Mouse (Mus musculus): ENCODE measurements around the gene Ccp110. TPM values are rescaled to one million over a fixed set of nuclear protein-coding genes. Genes with fewer than 3 reads are reported as not detected.
A peak's percentile ranks its signal among the peaks of the same experiment; 100 is the strongest.

Gene Ccp110
- polyA plus RNA-seq, 1 experiment from 2014 or later = 23.7 TPM

- DNase-seq (ENCODE audit: low spot score) (no peak), ATAC-seq (ENCODE audit: low FRiP score) (no peak)
- no peaks in the 10 kb centered on the region for H3K36me3 ChIP-seq (ENCODE audit: control insufficient read depth, insufficient read depth, low read length)
- H3K4me2 ChIP-seq (replicated peaks; ENCODE audit: low read depth, low read length) = no peak overlapping the region
- H3K27me3 ChIP-seq (ENCODE audit: control insufficient read depth, insufficient read depth, low read length) = no peaks in the 10 kb centered on the region
- no peak overlapping the region for H3K4me3 ChIP-seq (ENCODE audit: low read depth, low read length)
- no peaks in the 10 kb centered on the region for H3K9me3 ChIP-seq (ENCODE audit: control insufficient read depth, low read length)
- H3K9ac ChIP-seq (ENCODE audit: low read depth, low read length) = no peak overlapping the region
- no peaks in the 10 kb centered on the region for H3K4me1 ChIP-seq (replicated peaks; ENCODE audit: control insufficient read depth, insufficient read depth, low read length)
- H3K27ac ChIP-seq (ENCODE audit: low read depth, low read length) = no peak overlapping the region
- 93% methylated on average over 24 of the region's 24 CpGs for WGBS
Measured at GRCm38 (mm10) chr7:118756490-118757265, 44.3 kb downstream of the Ccp110 start.

GRCm38 (mm10) chr7:118758369-118758768, 46.0 kb downstream of the Ccp110 start:
- ATAC-seq (ENCODE audit: low FRiP score) (no peak), DNase-seq (ENCODE audit: low spot score) (no peak)
- 68% methylated on average over 4 of the region's 4 CpGs for WGBS
- H3K36me3 ChIP-seq (ENCODE audit: control insufficient read depth, insufficient read depth, low read length) = no peaks in the 10 kb centered on the region
- H3K27ac ChIP-seq (ENCODE audit: low read depth, low read length) = no peak overlapping the region
- no peaks in the 10 kb centered on the region for H3K4me1 ChIP-seq (replicated peaks; ENCODE audit: control insufficient read depth, insufficient read depth, low read length)
- no peak overlapping the region for H3K9ac ChIP-seq (ENCODE audit: low read depth, low read length)
- no peaks in the 10 kb centered on the region for H3K27me3 ChIP-seq (ENCODE audit: control insufficient read depth, insufficient read depth, low read length)
- no peak overlapping the region for H3K4me3 ChIP-seq (ENCODE audit: low read depth, low read length)
- H3K9me3 ChIP-seq (ENCODE audit: control insufficient read depth, low read length) = no peaks in the 10 kb centered on the region
- H3K4me2 ChIP-seq (replicated peaks; ENCODE audit: low read depth, low read length) = no peak overlapping the region

GRCm38 (mm10) chr7:118759372-118759771, 47.0 kb downstream of the Ccp110 start:
- ATAC-seq (ENCODE audit: low FRiP score) (no peak), DNase-seq (ENCODE audit: low spot score) (no peak)
- no peaks in the 10 kb centered on the region for H3K9me3 ChIP-seq (ENCODE audit: control insufficient read depth, low read length)
- 83% methylated on average over 5 of the region's 5 CpGs for WGBS
- no peak overlapping the region for H3K4me2 ChIP-seq (replicated peaks; ENCODE audit: low read depth, low read length)
- H3K4me1 ChIP-seq (replicated peaks; ENCODE audit: control insufficient read depth, insufficient read depth, low read length) = no peaks in the 10 kb centered on the region
- no peak overlapping the region for H3K27ac ChIP-seq (ENCODE audit: low read depth, low read length)
- no peak overlapping the region for H3K9ac ChIP-seq (ENCODE audit: low read depth, low read length)
- H3K4me3 ChIP-seq (ENCODE audit: low read depth, low read length) = no peak overlapping the region
- no peaks in the 10 kb centered on the region for H3K27me3 ChIP-seq (ENCODE audit: control insufficient read depth, insufficient read depth, low read length)
- H3K36me3 ChIP-seq (ENCODE audit: control insufficient read depth, insufficient read depth, low read length) = no peaks in the 10 kb centered on the region

GRCm38 (mm10) chr7:118763939-118764338, 51.6 kb downstream of the Ccp110 start:
- WGBS = 92% methylated on average over 11 of the region's 11 CpGs
- H3K4me3 ChIP-seq (ENCODE audit: low read depth, low read length) = no peak overlapping the region
- no peak overlapping the region for H3K4me2 ChIP-seq (replicated peaks; ENCODE audit: low read depth, low read length)
- H3K9me3 ChIP-seq (ENCODE audit: control insufficient read depth, low read length) = no peaks in the 10 kb centered on the region
- no peaks in the 10 kb centered on the region for H3K27me3 ChIP-seq (ENCODE audit: control insufficient read depth, insufficient read depth, low read length)
- H3K27ac ChIP-seq (ENCODE audit: low read depth, low read length) = no peak overlapping the region
- H3K4me1 ChIP-seq (replicated peaks; ENCODE audit: control insufficient read depth, insufficient read depth, low read length) = no peaks in the 10 kb centered on the region
- DNase-seq (ENCODE audit: low spot score) (no peak), ATAC-seq (ENCODE audit: low FRiP score) (no peak)
- H3K36me3 ChIP-seq (ENCODE audit: control insufficient read depth, insufficient read depth, low read length) = no peaks in the 10 kb centered on the region
- no peak overlapping the region for H3K9ac ChIP-seq (ENCODE audit: low read depth, low read length)

- H3K36me3 ChIP-seq (ENCODE audit: control insufficient read depth, insufficient read depth, low read length) = no peaks in the 10 kb centered on the region
- H3K9me3 ChIP-seq (ENCODE audit: control insufficient read depth, low read length) = no peaks in the 10 kb centered on the region
- H3K27me3 ChIP-seq (ENCODE audit: control insufficient read depth, insufficient read depth, low read length) = no peaks in the 10 kb centered on the region
- H3K4me3 ChIP-seq (ENCODE audit: low read depth, low read length) = no peak overlapping the region
- WGBS = 88% methylated on average over 14 of the region's 14 CpGs
- H3K27ac ChIP-seq (ENCODE audit: low read depth, low read length) = no peak overlapping the region
- DNase-seq (ENCODE audit: low spot score) (no peak), ATAC-seq (ENCODE audit: low FRiP score) (no peak)
- no peak overlapping the region for H3K4me2 ChIP-seq (replicated peaks; ENCODE audit: low read depth, low read length)
- H3K4me1 ChIP-seq (replicated peaks; ENCODE audit: control insufficient read depth, insufficient read depth, low read length) = no peaks in the 10 kb centered on the region
- H3K9ac ChIP-seq (ENCODE audit: low read depth, low read length) = no peak overlapping the region
Measured at GRCm38 (mm10) chr7:118764725-118765124, 52.4 kb downstream of the Ccp110 start.

- ATAC-seq (ENCODE audit: low FRiP score) (no peak), DNase-seq (ENCODE audit: low spot score) (no peak)
Measured at GRCm38 (mm10) chr7:118765604-118766003, 53.3 kb downstream of the Ccp110 start.

GRCm38 (mm10) chr7:118766119-118766833, 53.9 kb downstream of the Ccp110 start:
- Histone ChIP-seq H3K4me3 (ENCODE audit: low read depth, low read length) (no peak overlapping the region), H3K36me3 (ENCODE audit: control insufficient read depth, insufficient read depth, low read length) (no peaks in the 10 kb centered on the region), H3K4me2 (replicated peaks; ENCODE audit: low read depth, low read length) (no peak overlapping the region), H3K9me3 (ENCODE audit: control insufficient read depth, low read length) (no peaks in the 10 kb centered on the region), H3K27ac (ENCODE audit: low read depth, low read length) (no peak overlapping the region), H3K9ac (ENCODE audit: low read depth, low read length) (no peak overlapping the region), H3K27me3 (ENCODE audit: control insufficient read depth, insufficient read depth, low read length) (no peaks in the 10 kb centered on the region), H3K4me1 (replicated peaks; ENCODE audit: control insufficient read depth, insufficient read depth, low read length) (no peaks in the 10 kb centered on the region)
- 59% methylated on average over 18 of the region's 18 CpGs for WGBS
- ATAC-seq (ENCODE audit: low FRiP score) = peak; percentile 59; the same call in 1 of the 2 replicates
- peak; percentile 84 for DNase-seq (ENCODE audit: low spot score)

More at GRCm38 (mm10) chr7:118765604-118766003, 53.3 kb downstream of the Ccp110 start:
- H3K4me2 ChIP-seq (replicated peaks; ENCODE audit: low read depth, low read length) = no peak overlapping the region
- H3K27me3 ChIP-seq (ENCODE audit: control insufficient read depth, insufficient read depth, low read length) = no peaks in the 10 kb centered on the region
- no peak overlapping the region for H3K27ac ChIP-seq (ENCODE audit: low read depth, low read length)
- H3K36me3 ChIP-seq (ENCODE audit: control insufficient read depth, insufficient read depth, low read length) = no peaks in the 10 kb centered on the region
- no peaks in the 10 kb centered on the region for H3K9me3 ChIP-seq (ENCODE audit: control insufficient read depth, low read length)
- H3K9ac ChIP-seq (ENCODE audit: low read depth, low read length) = no peak overlapping the region
- no peaks in the 10 kb centered on the region for H3K4me1 ChIP-seq (replicated peaks; ENCODE audit: control insufficient read depth, insufficient read depth, low read length)
- WGBS = 76% methylated on average over 8 of the region's 8 CpGs
- H3K4me3 ChIP-seq (ENCODE audit: low read depth, low read length) = no peak overlapping the region

GRCm38 (mm10) chr7:118766834-118767224, 54.5 kb downstream of the Ccp110 start:
- no peaks in the 10 kb centered on the region for H3K4me1 ChIP-seq (replicated peaks; ENCODE audit: control insufficient read depth, insufficient read depth, low read length)
- no peaks in the 10 kb centered on the region for H3K27me3 ChIP-seq (ENCODE audit: control insufficient read depth, insufficient read depth, low read length)
- H3K4me3 ChIP-seq (ENCODE audit: low read depth, low read length) = no peak overlapping the region
- H3K9me3 ChIP-seq (ENCODE audit: control insufficient read depth, low read length) = no peaks in the 10 kb centered on the region
- WGBS = 73% methylated on average over 5 of the region's 5 CpGs
- no peaks in the 10 kb centered on the region for H3K36me3 ChIP-seq (ENCODE audit: control insufficient read depth, insufficient read depth, low read length)
- H3K4me2 ChIP-seq (replicated peaks; ENCODE audit: low read depth, low read length) = no peak overlapping the region
- DNase-seq (ENCODE audit: low spot score) (no peak), ATAC-seq (ENCODE audit: low FRiP score) (no peak)
- no peak overlapping the region for H3K27ac ChIP-seq (ENCODE audit: low read depth, low read length)
- no peak overlapping the region for H3K9ac ChIP-seq (ENCODE audit: low read depth, low read length)

GRCm38 (mm10) chr7:118769208-118769607, 56.9 kb downstream of the Ccp110 start:
- H3K9ac ChIP-seq (ENCODE audit: low read depth, low read length) = no peak overlapping the region
- DNase-seq (ENCODE audit: low spot score) (no peak), ATAC-seq (ENCODE audit: low FRiP score) (no peak)
- H3K27ac ChIP-seq (ENCODE audit: low read depth, low read length) = no peak overlapping the region
- H3K27me3 ChIP-seq (ENCODE audit: control insufficient read depth, insufficient read depth, low read length) = no peaks in the 10 kb centered on the region
- no peaks in the 10 kb centered on the region for H3K4me1 ChIP-seq (replicated peaks; ENCODE audit: control insufficient read depth, insufficient read depth, low read length)
- no peaks in the 10 kb centered on the region for H3K9me3 ChIP-seq (ENCODE audit: control insufficient read depth, low read length)
- H3K36me3 ChIP-seq (ENCODE audit: control insufficient read depth, insufficient read depth, low read length) = no peaks in the 10 kb centered on the region
- no peak overlapping the region for H3K4me3 ChIP-seq (ENCODE audit: low read depth, low read length)
- 90% methylated on average over 8 of the region's 8 CpGs for WGBS
- H3K4me2 ChIP-seq (replicated peaks; ENCODE audit: low read depth, low read length) = no peak overlapping the region

All from hindbrain, embryonic 11.5 days (tissue).